Mouse (Mus musculus) neural tube, embryonic 10.5 days (tissue): ENCODE data around the gene Hhipl1.

ENCODE experiments used
- DNase-seq: peaks from one replicate; pipeline ENCODE4 v3.0.0-alpha.2; 2017; ENCODE audit warnings: low spot score; ENCODE audit errors: extremely low spot score

Hhipl1 gene

GRCm38 (mm10) chr12:108312432-108312851 is 6.4 kb downstream of the Hhipl1 start:
- no peak for DNase-seq

- no peak for DNase-seq
Measured at GRCm38 (mm10) chr12:108313244-108313772, 7.2 kb downstream of the Hhipl1 start.

GRCm38 (mm10) chr12:108315818-108316217 is 9.7 kb downstream of the Hhipl1 start:
- no peak for DNase-seq

GRCm38 (mm10) chr12:108316655-108317054 is 10.6 kb downstream of the Hhipl1 start:
- no peak for DNase-seq

- DNase-seq, result no peak
Measured at GRCm38 (mm10) chr12:108317201-108317738, 11.2 kb downstream of the Hhipl1 start.

- no peak for DNase-seq
Measured at GRCm38 (mm10) chr12:108317826-108318430, 11.9 kb downstream of the Hhipl1 start.

- no peak for DNase-seq
Measured at GRCm38 (mm10) chr12:108318499-108318898, 12.4 kb downstream of the Hhipl1 start.

- no peak for DNase-seq
Measured at GRCm38 (mm10) chr12:108320096-108320495, 14.0 kb downstream of the Hhipl1 start.

GRCm38 (mm10) chr12:108326401-108326800 is 20.3 kb downstream of the Hhipl1 start:
- DNase-seq, result no peak

GRCm38 (mm10) chr12:108327889-108328491 is 21.9 kb downstream of the Hhipl1 start:
- no peak for DNase-seq

- DNase-seq, result peak; percentile 88
Measured at GRCm38 (mm10) chr12:108333056-108333455, 27.0 kb downstream of the Hhipl1 start.

- peak; percentile 61 for DNase-seq
Measured at GRCm38 (mm10) chr12:108333481-108333882, 27.4 kb downstream of the Hhipl1 start.

- peak; percentile 99 for DNase-seq
Measured at GRCm38 (mm10) chr12:108333895-108334445, 27.9 kb downstream of the Hhipl1 start, which contains the start of gene Cyp46a1. TSS of gene Cyp46a1 (plus strand) at chr12:108334381.

- DNase-seq, result no peak
Measured at GRCm38 (mm10) chr12:108334529-108334928, 28.5 kb downstream of the Hhipl1 start.

GRCm38 (mm10) chr12:108338572-108339190 is 32.6 kb downstream of the Hhipl1 start:
- peak; percentile 75 for DNase-seq

- no peak for DNase-seq
Measured at GRCm38 (mm10) chr12:108348151-108348550, 42.1 kb downstream of the Hhipl1 start.

GRCm38 (mm10) chr12:108349026-108349425 is 43.0 kb downstream of the Hhipl1 start:
- no peak for DNase-seq

GRCm38 (mm10) chr12:108350931-108351330 is 44.9 kb downstream of the Hhipl1 start:
- DNase-seq, result no peak

- no peak for DNase-seq
Measured at GRCm38 (mm10) chr12:108352371-108353136, 46.5 kb downstream of the Hhipl1 start.

- no peak for DNase-seq
Measured at GRCm38 (mm10) chr12:108354284-108354683, 48.2 kb downstream of the Hhipl1 start.

- no peak for DNase-seq
Measured at GRCm38 (mm10) chr12:108355271-108355670, 49.2 kb downstream of the Hhipl1 start.
